Mouse (Mus musculus) ES-E14 (cell line): ENCODE results near the gene Il10.

Experiments used
- CHD2 ChIP-seq: IDR thresholded peaks from 2 replicates; pipeline ENCODE4 v1.6.1; 2014; ENCODE audit warnings: mild to moderate bottlenecking, low read depth, low read length, inconsistent platforms
- HCFC1 ChIP-seq: IDR thresholded peaks from 2 replicates; pipeline ENCODE4 v1.6.1; 2012; ENCODE audit warnings: low read length, inconsistent platforms, borderline replicate concordance; ENCODE audit not compliant: insufficient read depth
- MAFK ChIP-seq: IDR thresholded peaks from 2 replicates; pipeline ENCODE4 v1.6.1; 2014; ENCODE audit warnings: mild to moderate bottlenecking, low read depth, low read length, inconsistent platforms; ENCODE audit not compliant: insufficient read depth
- ZC3H11A ChIP-seq: IDR thresholded peaks from 2 replicates; pipeline ENCODE4 v1.6.1; 2012; ENCODE audit warnings: low read depth, mild to moderate bottlenecking, inconsistent platforms, low read length, borderline replicate concordance
- ZNF384 ChIP-seq: IDR thresholded peaks from 2 replicates; pipeline ENCODE4 v1.6.1; 2012; ENCODE audit warnings: low read depth, low read length, inconsistent platforms

GRCm38 (mm10) chr1:131013926-131014325 lies 5.7 kb upstream of the Il10 start:
- TF ChIP-seq HCFC1 (no peak), MAFK (no peak), CHD2 (no peak), ZNF384 (no peak), ZC3H11A (no peak)
